Mouse (Mus musculus) forebrain, postnatal 0 days (tissue): ENCODE results near the gene Ywhah. TPM values are rescaled to one million over a fixed set of nuclear protein-coding genes. Genes with fewer than 3 reads are reported as not detected.
"Not testable (repeated sequence)": the region's sequence is repeated elsewhere in the genome, so short reads cannot be mapped to it uniquely, and the experiment has no call there.

Experiments
- ATAC-seq: fragments of 200-750 bp; cut with Nextera tagmentation; 2 replicates; pipeline ENCODE4 v1.8.0; 2017; ENCODE audit warnings: mild to moderate bottlenecking, moderate library complexity
- DNase-seq: peaks from one replicate; pipeline ENCODE4 v3.0.0-alpha.2; 2015
- H3K27ac ChIP-seq: fragments of 300-500 bp; sonication (generic); 2 replicates; pipeline ENCODE4 v1.5.1; 2014; ENCODE audit warnings: low read depth, mild to moderate bottlenecking, antibody characterized with exemption, low read length, moderate library complexity, mixed read lengths
- H3K27me3 ChIP-seq: fragments of 300-500 bp; sonication (generic); 2 replicates; pipeline ENCODE4 v1.6.1; 2014; ENCODE audit warnings: mild to moderate bottlenecking, low read length, mixed read lengths; ENCODE audit not compliant: insufficient read depth
- H3K36me3 ChIP-seq: fragments of 300-500 bp; sonication (generic); 2 replicates; pipeline ENCODE4 v1.6.1; 2014; ENCODE audit warnings: mild to moderate bottlenecking, moderate library complexity; ENCODE audit not compliant: insufficient read depth
- H3K4me1 ChIP-seq: fragments of 300-500 bp; sonication (generic); 2 replicates; pipeline ENCODE4 v1.6.1; 2014; ENCODE audit warnings: antibody characterized with exemption; ENCODE audit not compliant: insufficient read depth
- H3K4me2 ChIP-seq: fragments of 300-500 bp; sonication (generic); 2 replicates; pipeline ENCODE4 v1.6.1; 2014; ENCODE audit warnings: low read depth, mild to moderate bottlenecking, moderate library complexity
- H3K4me3 ChIP-seq: fragments of 300-500 bp; sonication (generic); 2 replicates; pipeline ENCODE4 v1.5.1; 2014; ENCODE audit warnings: low read depth, low read length, mixed read lengths
- H3K9ac ChIP-seq: fragments of 300-500 bp; sonication (generic); 2 replicates; pipeline ENCODE4 v1.6.1; 2014; ENCODE audit warnings: mild to moderate bottlenecking
- H3K9me3 ChIP-seq: fragments of 300-500 bp; sonication (generic); 2 replicates; pipeline ENCODE4 v1.6.1; 2016; ENCODE audit warnings: low read length
- CTCF ChIP-seq: sonication (generic); IDR thresholded peaks from 2 replicates; pipeline ENCODE4 v1.5.1; 2016; ENCODE audit warnings: antibody characterized with exemption, control low read depth, low read depth
- WGBS: fragments of 180-500 bp; shearing (Covaris S2); extraction: QIAGEN DNeasy Blood & Tissue Kit; methylation state at CpG from one replicate; pipeline ENCODE4 v1.1.7; 2014; 5-methylcytosine and 5-hydroxymethylcytosine counted together
- polyA plus RNA-seq: library from polyadenylated mRNA; unstranded; fragments of >200 nt; fragmentation: Nextera tagmentation; extraction: Ambion mirVana; gene quantifications from 2 replicates; pipeline ENCODE4 v1.2.1, GENCODE M21; 2015
- total RNA-seq: library from RNA; depleted of rRNA; stranded (reverse); fragments of >200 nt; gene quantifications from 2 replicates; pipeline ENCODE4 v1.2.3, GENCODE M21; 2014

Ywhah gene
- total and polyA plus RNA-seq, 2 experiments from 2014 or later, result 549 to 971 TPM

DNA sequence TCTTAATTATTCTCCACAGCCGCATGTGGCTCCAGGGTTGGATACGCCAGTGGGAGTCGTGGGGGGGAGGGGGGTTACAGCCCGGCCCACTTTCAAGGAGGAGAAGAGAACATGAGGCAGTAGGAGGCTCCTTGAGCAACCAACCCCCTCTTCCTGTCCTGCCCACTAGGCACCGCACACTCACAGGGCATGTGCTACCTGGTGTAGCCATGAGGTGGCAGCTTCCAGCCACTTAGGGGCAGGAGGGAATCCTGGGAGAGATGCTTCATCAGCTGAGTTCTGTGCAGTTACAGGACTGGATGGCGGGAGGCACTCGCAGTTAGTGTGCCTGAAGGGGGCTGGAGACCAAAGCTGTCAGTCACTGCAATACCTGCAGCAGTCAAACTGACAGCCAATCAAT, 15.5 kb downstream of the Ywhah start:
- Histone ChIP-seq H3K4me1 (peaks cover 18% of the 10 kb centered on the region), H3K4me2 (no peak overlapping the region), H3K36me3 (no peaks in the 10 kb centered on the region), H3K4me3 (no peak overlapping the region), H3K27me3 (no peaks in the 10 kb centered on the region), H3K9ac (no peak overlapping the region), H3K9me3 (no peaks in the 10 kb centered on the region), H3K27ac (no peak overlapping the region)
- peak; percentile 6; the same call in 1 of the 2 replicates for ATAC-seq
- DNase-seq, result no peak
- 25% methylated on average over 7 of the region's 7 CpGs for WGBS
- peak; percentile 49 for TF ChIP-seq CTCF

DNA sequence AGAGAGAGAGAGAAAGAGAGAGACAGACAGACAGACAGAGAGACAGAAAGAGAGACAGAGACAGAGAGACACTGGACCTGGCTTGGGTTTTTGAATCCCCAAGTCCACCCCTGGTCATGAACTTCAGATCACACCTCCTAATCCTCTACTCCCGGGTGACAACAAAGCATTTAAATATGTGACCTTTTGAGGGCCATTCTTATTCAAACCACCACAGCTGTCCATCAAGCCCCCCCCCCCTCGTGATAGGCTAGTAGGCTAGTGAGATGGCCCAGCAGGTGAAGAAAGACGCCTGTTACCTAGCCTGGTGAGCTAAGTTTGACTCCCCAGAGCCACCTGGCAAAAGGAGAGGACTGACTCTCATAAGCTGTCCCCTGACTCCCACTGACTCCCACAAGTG, 16.3 kb downstream of the Ywhah start:
- ATAC-seq, result no peak
- peaks cover 15% of the 10 kb centered on the region for H3K4me1 ChIP-seq
- no peak overlapping the region for H3K27ac ChIP-seq
- H3K27me3 ChIP-seq, result no peaks in the 10 kb centered on the region
- no peak for TF ChIP-seq CTCF
- no peaks in the 10 kb centered on the region for H3K9me3 ChIP-seq
- H3K4me2 ChIP-seq, result no peak overlapping the region
- no peaks in the 10 kb centered on the region for H3K36me3 ChIP-seq
- 40% methylated on average over 3 of the region's 3 CpGs for WGBS
- no peak for DNase-seq
- no peak overlapping the region for H3K4me3 ChIP-seq
- no peak overlapping the region for H3K9ac ChIP-seq

DNA sequence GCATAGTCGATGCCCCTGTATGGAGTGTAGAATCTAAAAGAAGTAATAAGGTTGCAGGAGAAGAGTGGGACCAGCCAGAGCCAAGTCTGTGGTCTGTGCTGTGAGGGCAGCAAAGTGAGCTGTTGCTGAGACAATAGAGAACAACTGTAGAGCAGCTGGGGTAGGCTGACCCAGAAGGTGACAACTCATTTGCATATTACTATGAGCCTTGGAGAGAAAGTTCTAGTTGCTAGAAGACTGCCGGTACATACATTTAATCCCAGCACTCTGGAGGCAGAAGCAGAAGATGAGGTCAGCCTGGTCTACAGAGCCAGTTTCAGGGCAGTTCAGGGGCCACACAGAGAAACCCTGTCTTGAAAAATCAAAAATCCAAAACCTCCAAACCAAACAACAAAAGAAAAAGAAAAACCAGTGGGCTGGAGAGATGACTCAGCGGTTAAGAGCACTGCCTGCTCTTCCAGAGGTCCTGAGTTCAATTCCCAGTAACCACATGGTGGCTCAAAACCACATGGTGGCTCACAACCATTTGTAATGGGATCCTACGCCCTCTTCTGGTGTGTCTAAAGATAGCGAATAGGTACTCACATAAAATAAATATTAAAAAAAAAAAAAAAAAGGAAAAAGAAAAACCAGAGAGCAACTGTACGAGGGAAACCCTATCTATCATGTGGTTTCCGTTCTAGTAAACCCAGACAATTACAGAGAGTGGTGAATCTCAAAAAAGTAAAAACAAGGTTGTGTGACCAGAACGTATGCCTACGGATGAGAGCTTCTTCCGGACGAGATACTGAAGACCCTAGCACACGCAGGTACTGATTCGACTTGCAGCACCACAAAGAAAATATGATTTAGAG, 20.3 kb downstream of the Ywhah start:
- Histone ChIP-seq H3K27me3 (no peaks in the 10 kb centered on the region), H3K9me3 (no peaks in the 10 kb centered on the region), H3K27ac (no peak overlapping the region), H3K4me2 (peak overlapping the region; percentile 44), H3K4me3 (no peak overlapping the region; the same call in 1 of the 2 replicates), H3K4me1 (no peaks in the 10 kb centered on the region), H3K9ac (peak overlapping the region; percentile 33; the same call in 1 of the 2 replicates), H3K36me3 (no peaks in the 10 kb centered on the region)
- WGBS, result 45% methylated on average over 13 of the region's 13 CpGs
- DNase-seq, result no peak
- ATAC-seq, result no peak
- no peak for TF ChIP-seq CTCF

GRCm38 (mm10) chr5:33039510-33039911, 20.9 kb downstream of the Ywhah start:
- peak; percentile 85 for DNase-seq
- Histone ChIP-seq H3K36me3 (no peaks in the 10 kb centered on the region), H3K27ac (no peak overlapping the region), H3K4me3 (peak overlapping the region; percentile 13), H3K4me2 (peak overlapping the region; percentile 44), H3K9ac (peak overlapping the region; percentile 33; the same call in 1 of the 2 replicates), H3K27me3 (no peaks in the 10 kb centered on the region), H3K4me1 (no peaks in the 10 kb centered on the region), H3K9me3 (no peaks in the 10 kb centered on the region)
- peak; percentile 76 for TF ChIP-seq CTCF
- 6% methylated on average over 13 of the region's 13 CpGs for WGBS
- peak; percentile 70; the same call in 1 of the 2 replicates for ATAC-seq

DNA sequence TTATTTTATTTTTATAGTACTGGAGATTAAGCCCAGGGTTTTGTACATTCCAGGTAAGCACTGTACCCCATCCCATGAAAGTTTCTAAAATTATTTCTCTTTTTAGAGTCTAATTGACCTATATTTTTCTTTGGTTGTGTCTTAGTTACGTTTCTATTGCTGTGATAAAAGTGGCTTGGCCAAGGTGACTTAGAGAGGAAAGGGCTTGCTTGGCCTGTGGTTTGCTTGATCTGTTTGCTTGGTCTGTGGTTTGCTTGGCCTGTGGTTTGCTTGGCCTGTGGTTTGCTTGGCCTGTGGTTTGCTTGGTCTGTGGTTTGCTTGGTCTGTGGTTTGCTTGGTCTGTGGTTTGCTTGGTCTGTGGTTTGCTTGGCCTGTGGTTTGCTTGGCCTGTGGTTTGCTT, 22.1 kb downstream of the Ywhah start:
- H3K4me2 ChIP-seq, DNase-seq, H3K4me1 ChIP-seq, H3K9ac ChIP-seq, H3K36me3 ChIP-seq, H3K4me3 ChIP-seq, H3K27ac ChIP-seq, H3K9me3 ChIP-seq, ATAC-seq, H3K27me3 ChIP-seq: not testable (repeated sequence)
- 92% methylated on average over 1 of the region's 1 CpGs for whole genome bisulfite sequencing

- no peak overlapping the region for H3K27ac ChIP-seq
- no peaks in the 10 kb centered on the region for H3K4me1 ChIP-seq
- no peak for DNase-seq
- 78% methylated on average over 10 of the region's 10 CpGs for WGBS
- H3K27me3 ChIP-seq, result no peaks in the 10 kb centered on the region
- H3K9ac ChIP-seq, result no peak overlapping the region
- no peaks in the 10 kb centered on the region for H3K36me3 ChIP-seq
- no peaks in the 10 kb centered on the region for H3K9me3 ChIP-seq
- no peak overlapping the region for H3K4me3 ChIP-seq
- TF ChIP-seq CTCF, result no peak
- no peak for ATAC-seq
- no peak overlapping the region for H3K4me2 ChIP-seq
Measured at GRCm38 (mm10) chr5:33043397-33043796, 24.8 kb downstream of the Ywhah start.

- DNase-seq (no peak), ATAC-seq (no peak)
- WGBS, result 94% methylated on average over 12 of the region's 12 CpGs
- no peak overlapping the region for H3K4me2 ChIP-seq
- H3K27ac ChIP-seq, result no peak overlapping the region
- TF ChIP-seq CTCF, result no peak
- H3K36me3 ChIP-seq, result no peaks in the 10 kb centered on the region
- H3K4me1 ChIP-seq, result no peaks in the 10 kb centered on the region
- H3K9me3 ChIP-seq, result no peaks in the 10 kb centered on the region
- no peaks in the 10 kb centered on the region for H3K27me3 ChIP-seq
- no peak overlapping the region for H3K9ac ChIP-seq
- no peak overlapping the region for H3K4me3 ChIP-seq
Measured at GRCm38 (mm10) chr5:33044636-33045315, 26.2 kb downstream of the Ywhah start.
